Mouse (Mus musculus) thymus, adult 2 months (tissue): ENCODE measurements around the gene Olfr694.

Source experiments
- CTCF ChIP-seq: fragments of 200-500 bp; IDR thresholded peaks from 2 replicates; pipeline ENCODE4 v1.5.1; 2012; ENCODE audit warnings: mild to moderate bottlenecking, control low read depth, low read length, moderate library complexity, borderline replicate concordance; ENCODE audit not compliant: control insufficient read depth, poor library complexity, insufficient read depth; ENCODE audit errors: extremely low read depth
- POLR2A ChIP-seq: fragments of 200-500 bp; IDR thresholded peaks from 2 replicates; pipeline ENCODE4 v1.6.1; 2012; ENCODE audit warnings: mild to moderate bottlenecking, low read length, control low read depth, moderate library complexity; ENCODE audit not compliant: control insufficient read depth, poor library complexity, insufficient read depth; ENCODE audit errors: extremely low read depth

DNA sequence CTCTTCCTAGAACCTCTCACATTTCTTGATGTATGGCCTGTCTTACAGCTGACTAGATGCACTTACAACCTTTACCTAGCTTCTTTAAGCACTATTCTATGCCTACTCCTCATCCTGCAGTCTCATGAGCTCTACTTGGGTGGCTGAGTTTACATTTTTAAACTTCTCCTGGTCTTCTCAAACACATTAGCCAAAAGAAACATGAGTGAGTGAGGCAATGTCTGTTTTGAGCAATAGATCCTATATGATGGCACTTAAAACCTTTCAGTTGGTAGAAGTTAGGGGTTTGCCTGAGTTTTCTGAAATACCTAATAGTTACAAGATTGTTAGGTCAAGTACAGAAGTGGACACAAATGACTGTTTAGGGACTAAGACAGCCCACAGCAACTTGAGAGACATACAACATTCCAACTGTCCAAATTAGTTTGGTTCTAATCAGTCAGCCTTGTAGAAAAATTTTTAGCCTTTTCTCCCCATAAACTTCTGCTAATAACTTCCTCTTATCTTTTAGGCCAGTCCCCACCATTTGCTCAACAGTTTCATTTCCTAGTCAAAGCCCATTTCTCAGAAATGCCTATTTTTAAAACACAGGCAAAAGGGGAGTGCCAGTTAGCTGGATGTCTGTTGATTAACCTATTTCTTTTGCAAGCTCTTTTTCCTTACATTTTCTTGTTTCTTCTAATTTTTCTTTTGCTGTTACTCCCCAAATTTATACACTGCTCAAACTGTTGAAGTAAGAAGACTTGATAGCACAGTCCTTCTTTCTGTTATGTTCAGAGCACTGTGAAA, 39.9 kb downstream of the Olfr694 start:
- no peak for TF ChIP-seq CTCF
- no peak for TF ChIP-seq POLR2A
